Mouse (Mus musculus): ENCODE measurements around the gene Mink1. TPM values are rescaled to one million over a fixed set of nuclear protein-coding genes. Genes with fewer than 3 reads are reported as not detected.

The Mink1 gene
- polyA plus RNA-seq, 1 experiment: 79.5 TPM

DNA sequence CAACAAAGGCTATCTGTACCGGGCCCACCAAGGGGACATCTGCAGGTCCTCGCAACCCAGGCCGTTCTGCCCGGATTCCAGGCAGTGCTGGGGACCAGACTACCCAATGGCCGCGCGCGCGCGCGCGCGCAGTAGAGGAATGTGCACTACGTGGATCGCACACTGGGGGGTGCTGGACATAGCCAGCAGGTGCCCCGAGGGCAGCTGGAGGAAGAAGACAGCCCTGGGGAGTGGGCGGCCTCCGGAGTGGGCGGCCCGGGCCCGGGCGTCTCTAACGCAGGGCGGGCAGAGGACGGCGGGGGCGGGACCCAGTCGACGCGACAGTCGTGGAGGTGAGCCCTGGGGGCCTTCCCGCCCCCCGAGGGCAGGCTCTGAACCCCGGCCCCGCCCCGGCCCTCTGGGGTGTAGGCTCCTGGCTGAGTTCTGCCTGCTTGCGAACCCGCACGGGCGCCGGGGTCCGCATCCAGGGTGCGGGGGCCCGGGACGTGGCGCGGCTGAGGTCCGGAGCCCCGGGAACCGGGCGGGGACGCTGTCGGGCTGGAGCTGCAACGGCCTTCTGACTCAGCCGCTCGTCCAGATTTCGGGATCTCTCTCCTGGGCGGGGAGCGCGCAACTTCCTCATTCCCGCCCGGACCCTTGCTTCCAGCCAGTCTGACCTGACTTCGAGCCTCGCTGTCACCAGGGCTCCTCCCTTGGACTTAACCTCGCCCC is 22.6 kb upstream of the Mink1 start, which contains the start of gene Pld2:
TSS of gene Pld2 (plus strand) at position 188 of the 711 bp plus-strand sequence.
- H3K4me1 ChIP-seq (ENCODE audit: control insufficient read depth, insufficient read depth, low read length): no peaks in the 10 kb centered on the region
- peak within 1 kb of the TSS; percentile 58 for H3K4me3 ChIP-seq (replicated peaks; ENCODE audit: control insufficient read depth, low read depth, low read length)
- under 1% methylated on average over 65 of the region's 65 CpGs for WGBS
- peak; percentile 53; the same call in 1 of the 2 replicates for TF ChIP-seq CTCF (IDR thresholded peaks at IDR 0.05; ENCODE audit: control insufficient read depth, insufficient read depth, low read length)
- TF ChIP-seq POLR2A (IDR thresholded peaks at IDR 0.05; ENCODE audit: borderline replicate concordance, control insufficient read depth, low read depth, low read length): no peak
- no peak within 1 kb of the TSS for H3K27ac ChIP-seq (ENCODE audit: control insufficient read depth, insufficient read depth, low read depth, low read length, poor library complexity)

GRCm38 (mm10) chr11:70540928-70541327 is 21.8 kb upstream of the Mink1 start:
- TF ChIP-seq CTCF (IDR thresholded peaks at IDR 0.05; ENCODE audit: control insufficient read depth, insufficient read depth, low read length): no peak
- no peak for TF ChIP-seq POLR2A (IDR thresholded peaks at IDR 0.05; ENCODE audit: borderline replicate concordance, control insufficient read depth, low read depth, low read length)
- H3K27ac ChIP-seq (ENCODE audit: control insufficient read depth, insufficient read depth, low read depth, low read length, poor library complexity): no peak overlapping the region
- H3K4me1 ChIP-seq (ENCODE audit: control insufficient read depth, insufficient read depth, low read length): no peaks in the 10 kb centered on the region
- WGBS: 83% methylated on average over 7 of the region's 7 CpGs
- H3K4me3 ChIP-seq (replicated peaks; ENCODE audit: control insufficient read depth, low read depth, low read length): no peak overlapping the region

GRCm38 (mm10) chr11:70541415-70541814 is 21.3 kb upstream of the Mink1 start:
- Histone ChIP-seq H3K4me1 (ENCODE audit: control insufficient read depth, insufficient read depth, low read length) (no peaks in the 10 kb centered on the region), H3K4me3 (replicated peaks; ENCODE audit: control insufficient read depth, low read depth, low read length) (no peak overlapping the region), H3K27ac (ENCODE audit: control insufficient read depth, insufficient read depth, low read depth, low read length, poor library complexity) (no peak overlapping the region)
- TF ChIP-seq POLR2A (IDR thresholded peaks at IDR 0.05; ENCODE audit: borderline replicate concordance, control insufficient read depth, low read depth, low read length) (no peak), CTCF (IDR thresholded peaks at IDR 0.05; ENCODE audit: control insufficient read depth, insufficient read depth, low read length) (no peak)
- WGBS: 78% methylated on average over 5 of the region's 5 CpGs

- 60% methylated on average over 7 of the region's 7 CpGs for WGBS
- Histone ChIP-seq H3K4me1 (ENCODE audit: control insufficient read depth, insufficient read depth, low read length) (no peaks in the 10 kb centered on the region), H3K4me3 (replicated peaks; ENCODE audit: control insufficient read depth, low read depth, low read length) (no peak overlapping the region), H3K27ac (ENCODE audit: control insufficient read depth, insufficient read depth, low read depth, low read length, poor library complexity) (no peak overlapping the region)
- no peak for TF ChIP-seq POLR2A (IDR thresholded peaks at IDR 0.05; ENCODE audit: borderline replicate concordance, control insufficient read depth, low read depth, low read length)
- no peak for TF ChIP-seq CTCF (IDR thresholded peaks at IDR 0.05; ENCODE audit: control insufficient read depth, insufficient read depth, low read length)
Observed at GRCm38 (mm10) chr11:70544496-70544895, 18.2 kb upstream of the Mink1 start.

DNA sequence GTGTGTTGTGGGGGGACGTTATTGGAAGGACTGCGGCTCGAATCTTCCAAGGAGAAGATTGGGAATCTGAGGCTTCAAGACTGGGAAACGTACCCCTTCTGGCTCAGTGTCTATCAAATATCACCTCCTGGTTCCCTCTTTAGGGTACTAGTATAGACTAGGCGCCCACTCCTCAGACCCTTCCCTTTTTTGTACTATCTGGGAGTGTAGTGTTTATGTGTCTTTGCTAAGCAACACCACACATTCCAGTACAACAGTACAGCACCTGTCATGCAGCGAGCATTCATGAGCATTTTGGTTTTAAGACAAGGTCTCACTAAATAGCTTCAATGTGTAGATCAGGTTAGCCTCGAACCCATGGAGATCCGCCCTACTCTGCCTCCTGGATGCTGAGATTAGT is 11.2 kb upstream of the Mink1 start:
- H3K4me1 ChIP-seq (ENCODE audit: control insufficient read depth, insufficient read depth, low read length): no peaks in the 10 kb centered on the region
- WGBS: 80% methylated on average over 8 of the region's 8 CpGs
- no peak overlapping the region for H3K27ac ChIP-seq (ENCODE audit: control insufficient read depth, insufficient read depth, low read depth, low read length, poor library complexity)
- no peak overlapping the region for H3K4me3 ChIP-seq (replicated peaks; ENCODE audit: control insufficient read depth, low read depth, low read length)
- TF ChIP-seq POLR2A (IDR thresholded peaks at IDR 0.05; ENCODE audit: borderline replicate concordance, control insufficient read depth, low read depth, low read length) (no peak), CTCF (IDR thresholded peaks at IDR 0.05; ENCODE audit: control insufficient read depth, insufficient read depth, low read length) (no peak)

- 77% methylated on average over 7 of the region's 7 CpGs for WGBS
- no peaks in the 10 kb centered on the region for H3K4me1 ChIP-seq (ENCODE audit: control insufficient read depth, insufficient read depth, low read length)
- H3K27ac ChIP-seq (ENCODE audit: control insufficient read depth, insufficient read depth, low read depth, low read length, poor library complexity): no peak overlapping the region
- H3K4me3 ChIP-seq (replicated peaks; ENCODE audit: control insufficient read depth, low read depth, low read length): no peak overlapping the region
- no peak for TF ChIP-seq POLR2A (IDR thresholded peaks at IDR 0.05; ENCODE audit: borderline replicate concordance, control insufficient read depth, low read depth, low read length)
- TF ChIP-seq CTCF (IDR thresholded peaks at IDR 0.05; ENCODE audit: control insufficient read depth, insufficient read depth, low read length): no peak
Observed at GRCm38 (mm10) chr11:70553940-70554339, 8.7 kb upstream of the Mink1 start.

DNA sequence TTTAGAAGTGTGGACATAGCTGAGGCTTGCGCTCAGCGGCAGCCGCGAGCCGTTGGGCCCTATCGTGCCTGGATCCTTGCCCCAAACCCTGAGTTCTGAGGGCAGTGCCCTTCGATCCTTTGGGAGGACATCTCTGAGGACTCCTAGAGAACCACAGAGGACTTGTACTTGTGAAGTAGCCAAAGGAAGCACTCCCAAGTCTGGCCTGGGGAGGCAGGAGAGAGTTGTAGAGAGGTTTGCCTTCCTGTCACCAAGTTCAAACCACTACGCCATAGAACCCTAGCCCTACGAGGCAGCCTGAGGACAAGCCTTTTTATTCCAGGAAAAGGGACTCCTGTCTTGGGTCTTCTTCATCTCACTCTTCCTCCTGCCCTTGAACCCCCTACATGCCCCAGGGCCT is 5.1 kb upstream of the Mink1 start:
- Histone ChIP-seq H3K4me3 (replicated peaks; ENCODE audit: control insufficient read depth, low read depth, low read length) (no peak overlapping the region), H3K27ac (ENCODE audit: control insufficient read depth, insufficient read depth, low read depth, low read length, poor library complexity) (no peak overlapping the region), H3K4me1 (ENCODE audit: control insufficient read depth, insufficient read depth, low read length) (no peaks in the 10 kb centered on the region)
- whole genome bisulfite sequencing: 88% methylated on average over 9 of the region's 9 CpGs
- TF ChIP-seq CTCF (IDR thresholded peaks at IDR 0.05; ENCODE audit: control insufficient read depth, insufficient read depth, low read length): no peak
- TF ChIP-seq POLR2A (IDR thresholded peaks at IDR 0.05; ENCODE audit: borderline replicate concordance, control insufficient read depth, low read depth, low read length): no peak

- Histone ChIP-seq H3K4me3 (replicated peaks; ENCODE audit: control insufficient read depth, low read depth, low read length) (peak overlapping the region; percentile 91), H3K27ac (ENCODE audit: control insufficient read depth, insufficient read depth, low read depth, low read length, poor library complexity) (no peak overlapping the region), H3K4me1 (ENCODE audit: control insufficient read depth, insufficient read depth, low read length) (no peaks in the 10 kb centered on the region; the same call in 1 of the 2 replicates)
- 12% methylated on average over 2 of the region's 2 CpGs for WGBS
- TF ChIP-seq POLR2A (IDR thresholded peaks at IDR 0.05; ENCODE audit: borderline replicate concordance, control insufficient read depth, low read depth, low read length) (no peak), CTCF (IDR thresholded peaks at IDR 0.05; ENCODE audit: control insufficient read depth, insufficient read depth, low read length) (no peak)
Observed at GRCm38 (mm10) chr11:70561937-70562286, 769 bp upstream of the Mink1 start.

Measured in bone marrow, adult 2 months (tissue).